Mouse (Mus musculus): Measurements from ENCODE around the gene Parp1.

Parp1 gene

DNA sequence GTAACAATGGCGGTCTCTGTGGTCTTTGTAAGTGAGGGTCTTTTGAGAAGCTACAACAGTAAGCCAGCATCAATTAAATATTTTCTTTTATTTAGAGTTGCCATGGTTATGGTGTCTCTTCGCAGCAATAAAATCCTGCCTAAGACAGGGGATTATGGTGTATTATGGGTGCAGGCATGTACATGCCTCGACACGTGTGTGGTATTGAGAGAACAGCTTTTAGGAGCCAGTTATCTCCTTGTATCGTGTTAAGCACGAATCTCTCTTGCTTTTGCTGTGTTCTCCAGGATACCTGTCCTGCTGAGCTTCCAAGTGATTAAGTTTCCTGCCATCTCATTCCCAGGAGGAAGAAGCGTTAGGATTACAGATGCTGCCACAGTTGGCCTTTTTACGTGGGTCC, 9.3 kb upstream of the Parp1 start:
- 80% methylated on average over 8 of the region's 8 CpGs for WGBS

GRCm38 (mm10) chr1:180561187-180561586, 7.5 kb upstream of the Parp1 start:
- 74% methylated on average over 3 of the region's 3 CpGs for WGBS

DNA sequence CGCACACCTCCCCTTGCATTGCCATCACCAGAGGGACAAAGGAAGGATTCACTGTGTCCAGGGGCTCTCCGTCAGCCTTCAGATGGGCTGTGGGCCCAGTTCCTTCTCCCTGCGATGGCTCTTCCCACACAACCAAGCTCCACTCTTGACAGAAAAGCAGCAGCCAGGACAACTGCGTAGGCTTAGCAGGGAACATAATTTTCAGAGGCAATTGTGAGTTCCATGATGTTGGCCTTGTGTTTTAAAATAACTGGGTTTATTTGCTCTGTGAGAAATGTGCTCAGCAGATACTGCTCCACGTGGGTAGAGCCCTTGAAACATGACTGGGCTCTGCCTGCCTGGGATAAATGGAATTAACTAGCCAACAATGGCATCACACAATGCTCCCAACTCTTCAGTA, 3.8 kb upstream of the Parp1 start:
- 39% methylated on average over 5 of the region's 5 CpGs for WGBS

GRCm38 (mm10) chr1:180567761-180568160, 963 bp upstream of the Parp1 start:
- WGBS: 90% methylated on average over 4 of the region's 4 CpGs

DNA sequence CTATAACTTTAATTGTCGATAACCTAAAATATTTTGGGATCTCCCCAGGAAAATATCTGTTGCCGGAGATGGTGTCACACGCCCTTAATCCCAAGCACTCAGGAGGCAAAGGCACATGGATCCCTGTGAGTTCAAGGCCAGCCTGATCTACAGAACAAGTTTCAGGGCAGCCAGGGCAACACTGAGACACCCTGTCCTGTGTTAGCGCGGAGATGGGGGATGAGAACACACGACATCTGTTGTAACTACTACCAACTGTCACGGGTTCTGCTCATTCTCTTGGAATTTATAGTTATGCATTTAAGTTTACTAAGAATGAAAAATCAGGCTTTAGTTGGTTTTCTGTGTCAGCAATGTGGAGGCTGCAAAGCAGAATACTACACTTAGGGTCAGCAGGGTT, 476 bp upstream of the Parp1 start:
- WGBS: 31% methylated on average over 7 of the region's 7 CpGs

GRCm38 (mm10) chr1:180569453-180569852, 729 bp downstream of the Parp1 start:
- WGBS: under 1% methylated on average over 17 of the region's 17 CpGs

GRCm38 (mm10) chr1:180570181-180570580, 1.5 kb downstream of the Parp1 start:
- 13% methylated on average over 5 of the region's 5 CpGs for WGBS

DNA sequence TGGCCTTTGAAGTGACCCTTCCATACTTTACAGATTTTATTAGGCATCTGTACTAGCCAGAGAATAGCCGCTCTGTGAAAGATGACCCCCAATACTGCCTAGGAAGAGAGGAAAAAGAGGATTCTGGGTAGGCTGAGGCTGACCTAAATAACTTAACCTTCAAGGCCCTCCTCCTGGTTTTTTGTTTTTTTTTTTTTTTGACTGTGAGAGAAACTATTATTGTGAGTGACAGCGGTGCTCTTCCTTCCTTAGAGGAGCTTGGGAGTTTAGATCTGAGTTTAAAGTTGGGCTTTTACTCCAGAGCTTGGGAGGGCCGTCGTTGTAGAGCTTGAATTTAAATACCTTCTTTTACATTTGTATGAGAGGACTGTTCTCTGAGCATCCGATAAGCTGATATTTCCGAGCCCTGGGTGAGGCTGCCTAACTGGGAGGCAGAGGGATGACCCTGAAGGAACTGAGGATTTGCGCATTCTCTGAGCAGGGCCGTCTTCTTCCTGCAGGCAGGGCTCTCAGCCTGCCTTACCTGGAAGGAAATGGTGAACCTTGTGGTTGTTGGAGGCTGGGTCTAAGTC, 2.4 kb downstream of the Parp1 start:
- WGBS: 58% methylated on average over 8 of the region's 8 CpGs

- WGBS: 76% methylated on average over 6 of the region's 6 CpGs
Observed at GRCm38 (mm10) chr1:180571721-180572120, 3.0 kb downstream of the Parp1 start.

DNA sequence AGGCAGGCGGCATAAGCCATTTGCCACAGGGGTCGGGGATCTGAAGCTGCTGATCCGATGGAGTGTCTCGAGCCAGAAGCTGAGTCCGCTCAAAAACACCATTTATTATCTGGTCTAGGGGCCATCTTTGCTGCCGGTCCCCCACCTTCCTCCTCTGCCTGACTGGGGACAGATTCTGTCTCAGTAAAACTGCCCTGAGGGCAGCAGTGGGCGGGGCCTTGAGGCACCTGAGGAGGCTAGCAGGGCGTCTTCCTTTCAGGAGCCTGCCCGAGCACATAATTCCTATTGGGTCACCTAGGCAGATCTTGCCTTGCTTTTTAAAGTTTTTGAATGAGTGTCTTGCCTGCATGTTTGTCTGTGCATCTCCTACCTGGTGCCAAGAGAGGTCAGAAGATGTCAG, 3.4 kb downstream of the Parp1 start:
- 93% methylated on average over 9 of the region's 9 CpGs for WGBS

GRCm38 (mm10) chr1:180576524-180576923, 7.8 kb downstream of the Parp1 start:
- 42% methylated on average over 3 of the region's 3 CpGs for WGBS

- WGBS: 51% methylated on average over 4 of the region's 4 CpGs
Observed at GRCm38 (mm10) chr1:180577837-180578236, 9.1 kb downstream of the Parp1 start.

- 75% methylated on average over 17 of the region's 17 CpGs for WGBS
Observed at GRCm38 (mm10) chr1:180587792-180588442, 19.2 kb downstream of the Parp1 start.

- 83% methylated on average over 6 of the region's 6 CpGs for WGBS
Observed at GRCm38 (mm10) chr1:180600578-180600977, 31.9 kb downstream of the Parp1 start.

GRCm38 (mm10) chr1:180601806-180602205, 33.1 kb downstream of the Parp1 start:
- WGBS: 83% methylated on average over 6 of the region's 6 CpGs

- WGBS: 32% methylated on average over 4 of the region's 4 CpGs
Observed at GRCm38 (mm10) chr1:180604579-180604978, 35.9 kb downstream of the Parp1 start.

DNA sequence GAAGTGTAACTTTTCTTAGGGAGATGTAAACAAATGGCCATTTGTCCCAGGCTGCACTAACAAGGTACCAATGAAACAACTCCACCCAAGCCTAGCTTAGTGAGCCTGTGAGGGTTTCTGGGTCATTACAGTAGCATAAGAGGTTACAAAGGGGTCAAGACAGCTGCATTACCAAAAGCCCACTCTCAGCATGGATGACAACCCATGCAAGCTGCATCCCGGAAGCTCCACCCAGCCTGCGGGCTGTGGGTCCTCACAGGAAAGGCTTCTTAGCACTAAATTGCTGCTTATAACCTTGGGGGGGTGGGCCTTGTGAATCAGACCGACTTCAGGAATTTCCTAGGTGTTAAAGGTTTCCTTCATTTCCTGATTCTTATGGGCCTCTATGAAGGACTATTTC, 37.4 kb downstream of the Parp1 start:
- WGBS: 84% methylated on average over 3 of the region's 3 CpGs

- 60% methylated on average over 10 of the region's 10 CpGs for WGBS
Observed at GRCm38 (mm10) chr1:180606796-180607577, 38.3 kb downstream of the Parp1 start.

DNA sequence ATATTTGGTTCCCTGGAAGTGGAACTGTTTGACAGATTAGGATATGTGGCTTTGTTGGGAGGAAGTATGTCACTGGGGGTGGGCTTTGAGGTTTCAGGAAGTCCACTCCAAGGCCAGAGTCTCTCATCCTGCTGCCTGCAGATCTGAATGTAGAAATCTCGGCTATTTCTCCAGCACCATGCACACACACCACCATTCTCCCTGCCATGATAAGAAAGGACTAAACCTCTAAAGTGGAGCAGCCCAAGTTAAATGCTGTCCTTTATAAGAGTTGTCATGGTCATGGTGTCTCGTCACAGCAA, 38.8 kb downstream of the Parp1 start:
- WGBS: 87% methylated on average over 2 of the region's 2 CpGs

GRCm38 (mm10) chr1:180611842-180612241, 43.1 kb downstream of the Parp1 start:
- 94% methylated on average over 11 of the region's 14 CpGs for WGBS

GRCm38 (mm10) chr1:180616762-180617161, 48.0 kb downstream of the Parp1 start:
- WGBS: 93% methylated on average over 3 of the region's 3 CpGs

DNA sequence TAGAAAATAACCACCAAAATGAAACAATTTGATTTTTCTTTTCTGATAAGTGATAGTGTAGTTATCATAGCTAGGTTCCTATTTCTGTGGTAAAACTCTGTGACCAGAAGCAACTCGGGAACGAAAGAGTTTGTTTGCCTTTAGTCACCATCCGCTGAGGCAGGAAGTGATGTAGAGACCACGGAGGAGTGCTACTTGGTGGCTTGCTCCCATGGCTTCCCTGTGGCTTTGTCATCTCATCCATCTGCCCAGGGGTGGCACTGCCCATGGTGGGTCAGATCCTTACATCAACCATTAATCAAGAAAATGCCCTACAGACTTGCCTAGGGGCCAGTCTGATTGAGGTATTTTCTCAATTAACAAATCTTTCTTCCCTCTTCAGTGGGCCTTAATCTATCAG, 53.7 kb downstream of the Parp1 start:
- WGBS: 76% methylated on average over 4 of the region's 4 CpGs

- 97% methylated on average over 2 of the region's 2 CpGs for WGBS
Observed at GRCm38 (mm10) chr1:180623911-180624310, 55.2 kb downstream of the Parp1 start.

Data from cerebral cortex, adult 2 months (tissue).